Mouse (Mus musculus): ENCODE measurements around the gene Kcnj10. TPM values are rescaled to one million over a fixed set of nuclear protein-coding genes. Genes with fewer than 3 reads are reported as not detected.
A peak's percentile ranks its signal among the peaks of the same experiment; 100 is the strongest.

Gene Kcnj10
- total RNA-seq, 2 experiments from 2014 or later: 0.05 to 0.17 TPM

DNA sequence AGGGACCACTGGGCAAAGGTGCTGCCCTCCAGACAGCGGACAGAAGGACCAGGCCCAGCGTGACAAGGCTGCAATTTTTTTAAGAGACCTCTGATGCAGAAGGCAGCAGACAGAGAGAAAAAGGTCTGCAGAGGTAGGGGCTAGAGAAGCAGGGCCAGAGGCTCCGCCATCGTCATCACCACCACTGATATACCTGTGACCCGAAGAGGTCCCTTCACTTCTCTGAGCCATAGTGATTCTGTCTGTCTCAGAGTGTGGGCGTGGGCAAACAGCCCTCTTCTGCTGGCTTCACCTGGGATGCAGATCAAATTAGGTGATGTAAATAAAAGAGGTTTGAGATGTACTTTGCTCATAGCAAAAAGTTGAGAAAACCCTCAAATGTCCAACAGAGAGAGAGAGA is 11.4 kb upstream of the Kcnj10 start:
- no peak for DNase-seq (ENCODE audit: low spot score)

DNA sequence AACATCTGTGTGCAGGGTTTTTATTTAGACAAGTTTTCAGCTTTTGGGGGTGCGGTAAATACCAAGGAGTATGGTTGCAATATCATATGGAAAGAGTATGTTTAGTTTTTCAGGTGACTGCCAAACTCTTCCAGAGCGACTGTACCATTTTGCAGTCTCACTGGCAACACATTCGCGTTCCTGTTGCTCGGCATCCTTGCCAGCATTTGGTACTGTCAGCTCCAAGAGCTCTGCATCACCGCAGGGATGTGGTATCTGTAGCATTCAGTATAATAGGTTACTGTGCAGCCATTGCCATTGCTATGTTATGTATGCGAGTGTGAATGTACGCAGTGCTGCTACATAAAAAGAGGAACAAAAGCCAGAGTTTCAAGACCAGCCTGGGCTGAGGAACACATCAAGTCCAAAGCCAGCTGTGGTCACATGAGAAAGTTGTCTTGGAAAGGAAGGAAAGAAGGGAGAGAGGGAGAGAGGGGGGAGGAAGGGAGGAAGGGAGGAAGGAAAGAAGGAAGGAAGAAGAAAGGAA is 9.5 kb upstream of the Kcnj10 start:
- no peak for DNase-seq (ENCODE audit: low spot score)

DNA sequence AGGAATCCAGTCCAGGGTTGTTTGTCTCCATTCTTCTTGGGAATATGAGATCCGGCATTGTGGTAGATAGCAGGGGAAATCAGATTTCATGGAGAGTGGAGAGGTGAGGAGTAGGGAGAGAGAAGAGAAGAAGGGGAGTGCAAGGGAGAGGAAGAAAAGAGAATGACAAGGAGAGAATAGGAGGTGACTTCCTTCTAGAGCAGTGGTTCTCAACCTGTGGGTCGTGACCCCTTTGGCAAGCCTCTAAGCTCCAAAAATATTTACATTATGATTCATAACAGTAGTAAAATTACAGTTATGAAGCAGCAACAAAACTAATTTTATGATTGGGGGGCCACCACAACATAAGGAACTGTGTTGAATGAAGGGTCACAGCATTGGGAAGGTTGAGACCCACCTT is 8.1 kb upstream of the Kcnj10 start:
- no peak for DNase-seq (ENCODE audit: low spot score)

DNA sequence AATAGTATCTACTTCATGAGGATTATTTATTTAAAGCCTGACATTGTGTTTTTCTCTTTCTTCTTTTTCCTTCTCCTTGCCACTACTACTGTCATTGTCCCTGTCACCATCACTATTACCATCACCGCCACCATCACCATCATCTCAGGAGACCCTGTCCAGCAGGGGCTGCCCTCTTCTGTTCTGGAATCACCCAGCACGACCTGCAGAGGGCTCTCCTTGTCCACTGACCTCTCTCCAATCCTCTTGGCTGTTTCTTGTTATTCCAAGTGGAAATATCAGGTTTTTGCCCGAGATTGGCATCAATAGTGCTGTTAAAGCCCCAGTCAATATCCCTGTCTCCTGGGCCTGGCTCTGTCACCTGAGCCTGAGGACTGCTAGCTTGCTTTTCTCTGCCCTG is 7.5 kb upstream of the Kcnj10 start:
- DNase-seq (ENCODE audit: low spot score): no peak

DNA sequence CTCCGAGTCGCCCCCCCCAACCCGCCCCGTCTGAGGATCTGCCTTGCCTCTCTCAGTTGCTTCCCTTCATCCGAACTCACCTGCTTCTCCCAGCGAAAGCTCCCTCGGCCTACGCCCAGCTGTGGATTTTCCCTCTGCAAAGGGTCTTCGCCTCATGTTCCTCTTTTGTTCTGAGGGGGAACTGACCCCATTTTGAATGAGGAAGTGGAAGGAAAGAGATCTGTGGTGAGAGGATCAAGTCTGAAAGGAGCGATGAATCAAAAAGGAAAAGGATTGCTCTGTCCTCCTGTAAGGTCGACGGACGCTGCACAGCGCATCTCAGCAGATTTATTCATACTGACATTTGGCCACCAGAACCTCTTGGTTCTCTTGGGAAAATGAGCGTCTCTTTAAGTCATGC is 5.2 kb upstream of the Kcnj10 start:
- DNase-seq (ENCODE audit: low spot score): no peak

DNA sequence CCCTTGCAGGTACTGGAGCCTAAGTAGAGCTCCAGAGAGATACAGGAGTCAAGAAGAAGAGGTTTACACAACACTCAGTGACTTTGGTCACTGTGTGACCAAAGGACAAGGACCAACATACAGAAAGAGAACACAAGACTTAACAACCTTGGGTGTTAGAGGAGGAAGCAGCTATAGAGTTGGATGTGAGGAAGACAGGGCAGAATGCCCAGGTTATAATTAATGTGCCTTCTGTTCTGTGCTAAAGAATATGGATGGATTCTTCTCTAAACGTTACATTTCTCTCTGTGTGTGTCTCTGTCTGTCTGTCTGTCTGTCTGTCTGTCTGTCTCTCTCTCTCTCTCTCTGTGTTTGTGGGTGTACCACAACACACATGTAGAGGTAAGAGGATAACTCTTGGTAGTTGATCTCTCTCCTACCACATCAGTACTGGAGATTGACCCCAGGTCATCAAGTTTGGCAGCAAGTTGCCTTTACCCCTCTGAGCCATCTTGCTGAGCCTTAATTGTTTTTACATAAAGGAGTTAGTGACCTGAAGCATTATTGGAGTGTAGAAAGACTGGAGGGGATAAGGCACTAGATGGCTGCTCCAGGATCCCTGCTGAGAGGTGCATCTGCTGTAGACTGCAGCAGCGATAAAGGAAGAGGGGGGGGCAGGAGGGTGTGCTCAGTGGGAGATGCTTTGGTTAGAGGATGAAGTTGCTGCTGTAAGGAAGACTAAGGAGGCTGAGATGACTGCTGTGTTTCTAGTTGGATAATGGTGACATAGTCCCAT is 3.4 kb upstream of the Kcnj10 start:
- DNase-seq (ENCODE audit: low spot score): no peak

DNA sequence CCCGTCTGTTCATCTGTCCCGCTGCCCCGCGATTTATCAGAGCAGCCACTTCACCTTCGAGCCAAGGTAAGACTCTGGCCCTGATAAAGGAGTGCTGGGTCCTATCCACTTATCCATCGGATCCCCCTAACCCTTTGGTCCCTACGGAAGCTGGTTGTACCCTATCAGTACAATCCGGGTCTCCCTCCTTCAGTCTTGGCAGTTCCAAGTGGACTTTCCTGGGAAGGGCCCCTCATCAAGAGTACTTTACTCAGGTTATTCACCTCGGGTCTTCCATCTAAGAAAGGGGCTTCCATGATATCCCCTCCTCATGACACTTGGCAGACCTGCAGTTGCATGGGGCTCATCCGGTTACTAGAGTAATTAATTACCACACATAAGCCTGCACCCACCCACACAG is 376 bp downstream of the Kcnj10 start:
- no peak for DNase-seq (ENCODE audit: low spot score)

DNA sequence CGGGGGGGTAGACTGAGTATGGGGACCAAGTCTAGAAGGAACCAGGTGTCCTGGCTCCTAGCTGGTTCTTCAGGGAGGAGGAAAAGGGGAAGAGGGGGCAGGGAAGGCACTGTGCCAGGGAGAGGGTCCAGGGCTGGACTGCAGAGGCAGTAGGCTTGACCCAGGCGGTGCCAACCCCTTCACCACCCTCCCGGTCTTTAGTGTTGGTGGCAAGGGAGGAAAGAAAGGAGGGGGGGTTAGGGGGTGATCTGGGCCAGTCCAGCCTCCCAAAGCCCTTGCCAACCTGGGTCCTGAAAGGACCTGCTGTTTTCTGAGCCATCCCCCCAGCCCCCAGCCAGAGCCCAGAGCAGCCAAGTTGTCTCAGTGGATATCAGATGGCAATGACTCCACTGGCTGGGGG is 1.7 kb downstream of the Kcnj10 start:
- DNase-seq (ENCODE audit: low spot score): no peak

DNA sequence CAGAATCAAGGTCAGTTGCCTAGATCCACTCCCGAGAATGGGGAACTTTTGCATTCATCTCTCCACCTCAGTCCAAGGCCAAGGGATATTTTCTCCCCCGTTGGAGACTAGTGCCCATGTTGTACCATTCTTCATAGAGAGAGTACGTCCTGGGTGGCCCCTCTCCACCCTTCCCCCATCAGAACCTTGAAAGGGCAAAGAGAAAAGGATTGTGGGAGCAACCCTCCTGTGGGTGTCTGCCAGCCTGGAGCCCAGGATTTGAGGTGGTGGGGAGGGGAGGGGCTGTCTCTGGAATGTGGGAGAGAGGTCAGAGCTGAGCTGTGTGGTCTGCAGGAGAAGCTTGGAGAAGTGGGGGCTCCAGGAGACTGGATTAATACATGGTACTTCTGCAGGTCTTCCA is 2.9 kb downstream of the Kcnj10 start:
- DNase-seq (ENCODE audit: low spot score): no peak

DNA sequence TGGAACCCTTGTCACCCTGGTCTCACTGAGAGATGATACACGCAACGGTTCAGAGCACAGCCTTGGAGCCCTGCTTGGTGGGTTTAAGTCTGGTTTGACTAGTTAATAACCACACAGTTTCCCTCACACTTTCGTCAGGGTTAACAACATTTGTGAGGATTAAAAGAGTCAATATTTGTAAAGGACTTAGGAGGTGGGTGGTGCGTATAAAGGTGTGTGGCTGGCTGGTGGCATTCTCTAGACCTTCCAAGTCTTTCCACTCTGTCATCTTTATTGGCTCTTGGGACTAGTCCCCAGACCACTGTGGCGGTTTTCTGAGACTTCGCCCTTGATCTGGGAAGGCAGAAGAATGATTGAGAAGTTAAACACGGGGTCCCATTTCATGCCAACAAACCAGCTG is 3.8 kb downstream of the Kcnj10 start:
- DNase-seq (ENCODE audit: low spot score): no peak

DNA sequence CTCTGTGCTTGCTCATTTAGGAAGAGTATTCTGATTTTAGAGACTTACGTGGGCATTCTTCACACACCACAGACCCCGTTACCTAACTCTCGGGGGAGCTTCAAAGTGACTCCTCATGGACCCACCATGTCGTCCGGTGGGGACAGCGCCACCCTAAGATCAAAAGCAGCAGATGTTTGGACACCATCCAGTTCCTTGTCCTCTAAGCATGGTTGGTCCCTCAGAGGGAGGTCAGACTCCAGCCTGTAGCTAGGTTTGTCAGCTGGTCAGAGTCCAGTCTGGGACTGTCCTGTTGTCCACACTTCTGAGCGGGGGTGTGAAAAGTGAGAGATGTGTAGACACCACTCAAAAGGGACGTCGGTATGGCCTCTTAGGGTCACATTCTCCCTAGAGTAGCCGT is 5.7 kb downstream of the Kcnj10 start:
- no peak for DNase-seq (ENCODE audit: low spot score)

DNA sequence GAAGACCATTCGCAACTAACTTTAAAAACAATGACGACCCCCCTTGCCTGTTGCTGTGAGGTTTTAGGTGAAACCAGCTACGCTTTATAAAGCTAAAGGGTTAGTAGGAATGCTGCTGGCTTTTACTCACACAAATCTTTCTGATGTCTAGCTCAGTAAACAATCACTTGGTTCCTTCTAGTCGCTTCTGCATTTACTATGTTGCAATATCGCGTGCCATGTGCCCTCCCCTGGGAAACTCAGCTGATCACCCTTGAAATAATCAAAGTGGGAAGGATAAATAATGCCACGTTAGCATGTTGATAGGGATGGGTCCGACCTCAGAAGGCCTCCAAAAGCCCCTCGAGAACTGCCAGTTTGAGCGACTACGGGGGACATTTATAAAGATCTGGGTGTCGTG is 6.4 kb downstream of the Kcnj10 start:
- no peak for DNase-seq (ENCODE audit: low spot score)

DNA sequence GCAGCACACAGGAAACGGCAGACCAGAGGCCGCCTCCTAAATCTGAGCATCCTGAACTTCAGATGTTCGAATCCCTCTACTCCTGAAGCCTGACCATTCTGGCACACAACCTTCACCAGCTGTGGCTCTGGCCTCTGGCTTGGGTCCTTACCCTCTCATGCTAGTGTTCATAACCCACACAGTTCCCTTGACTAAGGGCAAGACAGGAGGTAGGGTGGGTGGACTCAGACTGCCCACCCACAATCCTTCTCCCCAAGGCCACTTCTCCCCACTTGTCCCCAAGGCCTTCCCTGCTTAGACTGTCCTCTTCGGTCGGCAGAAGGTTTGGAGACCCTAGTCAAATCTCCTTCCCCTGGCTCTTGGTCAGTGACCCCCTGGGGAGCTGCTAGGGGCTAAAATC is 8.5 kb downstream of the Kcnj10 start:
- no peak for DNase-seq (ENCODE audit: low spot score)

DNA sequence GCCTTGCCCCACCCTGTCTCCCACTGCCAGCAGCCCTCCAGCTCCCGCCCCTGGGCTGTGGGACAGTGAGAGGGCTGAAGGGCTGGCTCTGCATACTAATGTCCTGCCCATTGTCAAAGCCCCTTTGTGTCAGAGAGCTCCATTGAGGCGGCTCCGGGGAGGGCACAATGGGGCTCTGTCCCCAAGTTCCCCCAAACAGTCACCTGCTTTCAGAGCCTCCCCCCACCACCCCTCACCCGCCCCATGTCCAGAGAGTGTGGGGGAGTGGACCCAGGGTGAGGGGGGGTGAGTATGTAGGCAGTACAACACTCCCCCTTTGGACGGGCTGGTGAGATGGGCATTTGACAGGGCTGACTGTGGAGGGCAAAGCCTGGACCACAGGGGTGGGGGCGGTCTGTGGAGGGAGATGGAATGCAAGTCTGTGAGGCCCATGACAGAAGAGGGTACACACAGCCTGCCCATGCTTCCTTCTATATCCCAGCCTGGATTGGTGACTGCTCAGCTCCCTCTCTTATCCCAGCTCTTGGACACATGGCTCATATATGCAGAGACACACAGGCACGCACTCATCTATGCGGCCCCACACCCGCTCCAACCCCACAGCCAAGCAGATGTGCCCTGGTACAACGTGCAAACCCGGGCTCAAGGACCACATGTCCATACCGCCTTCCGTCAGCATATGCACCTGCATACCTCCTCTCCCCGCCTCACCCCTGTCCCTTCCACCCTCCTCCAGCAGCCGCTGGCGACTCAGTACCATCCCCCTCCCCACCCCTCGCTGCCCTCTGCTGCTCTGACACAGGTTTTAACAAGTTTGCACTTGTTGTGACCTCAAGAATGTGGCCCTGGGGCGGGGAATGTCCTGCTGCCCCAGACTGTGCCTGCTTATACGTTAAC is 9.2 kb downstream of the Kcnj10 start:
- no peak for DNase-seq (ENCODE audit: low spot score)

DNA sequence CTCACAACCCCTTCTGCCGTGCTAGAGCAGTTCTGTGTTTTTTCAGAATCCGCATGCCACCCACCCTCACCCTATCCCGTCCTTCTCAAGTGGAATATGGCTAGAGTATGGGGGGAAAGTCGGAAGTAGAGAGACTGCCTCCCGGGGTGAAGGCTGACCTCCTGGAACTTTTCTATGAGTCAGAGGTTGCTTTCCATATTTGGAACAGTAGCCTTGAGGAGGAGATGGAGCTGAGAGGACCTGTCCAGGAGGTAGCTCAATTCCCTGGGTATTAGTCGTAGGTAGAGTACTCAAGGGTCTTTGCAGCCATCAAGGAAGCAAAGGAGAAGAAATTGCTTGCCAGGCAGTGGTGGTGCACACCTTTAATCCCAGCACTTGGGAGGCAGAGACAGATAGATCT is 11.0 kb downstream of the Kcnj10 start:
- no peak for DNase-seq (ENCODE audit: low spot score)

DNA sequence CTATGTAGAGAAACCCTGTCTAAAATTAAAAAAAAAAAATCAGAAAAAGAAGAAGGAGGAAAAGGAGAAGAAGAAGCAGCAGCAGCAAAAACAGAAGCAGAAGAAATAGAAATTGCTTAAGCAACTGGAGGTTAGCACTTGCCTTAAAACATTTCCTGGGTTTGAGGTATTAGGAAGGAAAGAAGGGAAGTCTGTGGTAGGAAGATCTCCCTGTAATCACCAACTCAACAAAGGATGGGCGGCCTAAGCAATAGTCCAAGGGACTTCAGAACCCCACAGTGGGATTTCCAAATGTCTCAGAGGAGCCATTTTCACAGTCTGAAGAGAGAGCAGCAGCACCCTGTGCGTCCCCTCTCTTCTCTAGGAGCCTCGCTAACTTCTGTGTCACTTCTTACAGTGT is 11.4 kb downstream of the Kcnj10 start:
- DNase-seq (ENCODE audit: low spot score): no peak

DNA sequence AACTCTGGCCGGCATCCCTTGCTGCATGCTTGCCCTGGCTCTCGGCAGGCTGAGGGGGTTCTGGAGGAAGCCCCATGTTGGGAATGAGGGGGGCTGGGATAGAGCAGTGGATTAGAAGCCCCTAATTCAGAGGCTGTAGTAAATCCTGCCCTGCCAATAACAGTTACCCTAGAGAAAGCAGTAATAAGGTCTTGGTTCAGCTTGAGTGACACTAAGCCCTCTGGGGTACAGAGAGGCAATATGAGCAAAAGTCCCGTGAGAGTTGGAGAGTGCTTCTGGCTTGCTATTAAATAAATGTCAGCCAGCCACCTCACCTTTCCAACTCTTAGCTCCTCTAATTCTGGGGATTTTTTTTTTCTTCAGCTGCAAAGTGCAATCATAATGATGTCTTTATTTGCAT is 14.3 kb downstream of the Kcnj10 start:
- DNase-seq (ENCODE audit: low spot score): no peak

DNA sequence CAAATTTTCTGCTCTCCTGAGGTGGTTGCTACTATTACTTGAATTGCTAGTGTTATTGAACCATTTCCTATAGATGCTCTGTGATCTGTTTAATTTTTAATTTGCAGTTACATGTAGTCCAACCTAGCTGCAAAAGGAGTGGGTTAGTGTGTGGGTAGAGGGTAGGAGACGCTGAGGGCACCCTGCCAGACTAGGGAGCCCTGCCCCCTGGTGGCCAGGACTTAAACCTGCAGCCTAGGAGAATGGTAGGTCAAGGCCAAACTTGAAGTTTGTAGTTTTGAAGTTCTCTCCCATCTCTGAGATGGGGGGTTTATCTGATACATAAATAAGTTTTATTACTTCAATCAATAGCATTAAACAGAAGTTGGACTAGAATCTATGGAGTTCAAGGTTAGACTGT is 16.5 kb downstream of the Kcnj10 start:
- DNase-seq (ENCODE audit: low spot score): peak; percentile 63

DNA sequence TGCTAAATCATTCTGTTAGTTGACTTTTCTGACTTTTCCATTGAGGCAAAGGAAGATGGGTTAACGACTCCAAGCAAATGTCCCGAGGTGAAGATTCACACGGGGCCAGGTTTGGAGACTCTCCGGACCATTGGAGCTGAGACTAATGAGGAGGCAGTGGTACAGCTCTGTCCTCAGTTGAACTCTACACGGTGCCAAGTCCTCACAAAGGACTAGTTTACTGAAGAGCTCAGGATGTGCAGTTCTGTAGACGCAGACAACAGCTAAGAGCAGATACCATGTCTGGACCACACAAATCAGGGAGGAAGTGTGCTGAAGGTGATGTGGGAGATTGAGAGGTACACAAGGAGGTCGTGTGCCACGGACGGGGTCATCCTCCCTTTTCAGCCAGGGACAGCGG is 17.3 kb downstream of the Kcnj10 start:
- no peak for DNase-seq (ENCODE audit: low spot score)

DNA sequence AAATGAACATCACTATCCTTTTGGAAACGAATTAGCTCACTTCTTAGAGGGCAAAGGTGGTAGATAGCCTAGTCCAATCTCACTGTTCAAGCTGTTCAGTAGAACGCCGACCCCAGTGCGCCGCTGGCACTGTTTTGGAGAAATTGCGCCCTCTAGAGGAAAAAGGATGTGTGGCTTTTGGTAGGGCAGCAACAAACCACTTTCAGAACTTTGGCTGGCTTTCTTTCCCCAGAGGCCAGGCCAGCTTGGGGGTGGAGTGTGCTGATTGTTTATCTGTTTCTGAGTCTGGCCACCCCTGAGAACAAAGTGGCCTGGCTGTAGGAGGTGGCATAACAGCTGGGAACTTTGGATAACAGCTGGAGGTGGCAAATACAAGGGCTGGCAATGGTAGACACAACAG is 23.7 kb downstream of the Kcnj10 start:
- peak; percentile 21 for DNase-seq (ENCODE audit: low spot score)

DNA sequence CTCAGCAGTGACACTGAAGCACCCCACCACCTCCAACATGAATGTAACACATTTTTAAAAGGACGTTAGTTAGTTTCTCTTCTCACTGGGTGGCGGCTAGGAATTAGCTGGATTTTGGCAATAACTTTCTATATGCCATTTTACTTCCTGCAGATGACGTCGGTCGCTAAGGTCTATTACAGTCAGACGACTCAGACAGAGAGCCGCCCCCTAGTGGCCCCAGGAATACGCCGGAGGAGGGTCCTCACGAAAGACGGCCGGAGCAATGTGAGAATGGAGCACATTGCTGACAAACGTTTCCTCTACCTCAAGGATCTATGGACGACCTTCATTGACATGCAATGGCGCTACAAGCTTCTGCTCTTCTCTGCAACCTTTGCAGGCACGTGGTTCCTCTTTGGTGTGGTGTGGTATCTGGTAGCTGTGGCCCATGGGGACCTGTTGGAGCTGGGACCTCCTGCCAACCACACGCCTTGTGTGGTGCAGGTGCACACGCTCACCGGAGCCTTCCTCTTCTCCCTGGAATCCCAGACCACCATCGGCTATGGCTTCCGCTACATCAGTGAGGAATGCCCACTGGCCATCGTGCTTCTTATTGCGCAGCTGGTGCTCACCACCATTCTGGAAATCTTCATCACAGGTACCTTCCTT is 27.9 kb downstream of the Kcnj10 start:
- DNase-seq (ENCODE audit: low spot score): peak; percentile 11

DNA sequence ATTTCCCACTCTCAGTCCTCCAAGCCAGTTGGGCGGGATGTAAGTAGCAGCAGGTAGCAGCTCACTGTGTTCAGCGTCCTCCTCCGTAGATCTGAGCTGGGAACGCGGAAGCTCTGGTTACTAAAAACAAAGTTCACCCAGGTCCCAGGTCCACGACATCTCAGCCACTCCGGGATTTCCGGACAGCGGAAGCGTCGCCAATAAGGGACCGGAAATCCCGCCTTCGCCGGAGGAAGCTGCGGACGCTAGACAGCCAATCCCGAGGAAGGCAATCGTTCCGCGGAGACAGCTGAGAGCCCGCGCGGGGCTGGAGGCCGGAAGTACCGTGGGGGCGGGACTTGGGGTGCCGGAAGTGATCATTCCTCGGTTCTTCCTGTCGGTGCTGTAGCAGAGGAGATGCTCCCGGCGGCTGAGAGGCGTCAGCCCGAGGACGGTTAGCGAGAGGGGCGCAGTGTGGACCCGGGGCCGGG is 35.2 kb downstream of the Kcnj10 start, which contains the start of gene Pigm:
Gene Pigm (plus strand): TSS at position 349 of the 470 bp plus-strand sequence.
- DNase-seq (ENCODE audit: low spot score): peak; percentile 98

Measured in gastrocnemius, adult 18-20 months (tissue).